Comparison of ENCODE assay signal across 8 mouse cellular contexts in the genomic region with DNA sequence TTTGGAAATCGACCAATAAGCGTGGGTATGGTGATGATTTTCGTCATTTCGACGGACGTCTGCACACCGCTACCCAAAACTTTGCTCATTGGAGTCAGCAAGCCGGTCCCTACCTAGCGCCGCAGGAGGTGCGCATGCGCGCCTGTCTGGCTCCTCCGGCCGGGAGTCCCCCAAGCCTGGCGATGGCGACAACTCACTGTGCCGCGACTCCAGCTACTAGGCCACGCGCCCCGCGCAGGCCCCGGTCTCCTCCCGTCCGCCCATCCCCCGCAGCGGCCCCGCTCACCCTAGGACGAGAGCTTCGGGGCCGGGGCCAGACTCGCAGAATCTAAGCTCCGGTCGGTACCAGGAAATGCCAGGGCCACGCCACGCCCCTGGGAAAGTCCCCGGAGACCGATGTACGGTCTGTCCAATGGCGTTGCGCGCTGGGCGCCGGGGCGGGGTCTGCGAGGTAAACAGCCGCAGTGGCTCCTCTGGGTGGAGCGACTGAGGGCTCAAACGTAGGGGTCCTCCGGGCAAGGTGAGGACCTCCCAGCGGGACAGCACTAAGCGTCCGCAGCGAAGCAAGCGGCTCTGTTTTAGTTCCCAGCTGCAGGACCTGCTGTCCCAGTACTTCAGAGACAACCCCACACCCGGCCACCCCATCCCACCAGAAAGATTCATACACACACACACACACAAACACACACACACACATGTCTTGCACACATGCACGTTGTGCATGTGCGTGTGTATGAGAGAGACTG. TPM values are rescaled to one million over a fixed set of nuclear protein-coding genes. Genes with fewer than 3 reads are reported as not detected.
DNase-seq lines count a peak whose midpoint lies in the region; ATAC-seq and TF ChIP-seq lines count a peak whose summit lies in the region.

No protein-coding gene starts in this region.

- H3K4me3 ChIP-seq in forebrain, embryonic 10.5 days, result peak overlapping the region; percentile 93
- peak overlapping the region; percentile 74 for H3K4me3 ChIP-seq in heart, embryonic 15.5 days
- H3K4me3 ChIP-seq in liver, embryonic 14.5 days (ENCODE audit: insufficient read depth in 1 of 2, low read depth in 2 of 2, low read length in 2 of 2), result peak overlapping the region; percentile 79 to 85
- peak overlapping the region; percentile 64 for H3K4me3 ChIP-seq in neural tube, embryonic 11.5 days (ENCODE audit: low read depth, low read length)
- peak overlapping the region; percentile 85 for H3K4me3 ChIP-seq in stomach, postnatal 0 days (ENCODE audit: low read depth, low read length)

- no peak for TF ChIP-seq CTCF in liver, embryonic 14.5 days (IDR thresholded peaks at IDR 0.05; ENCODE audit: low read depth)
- TF ChIP-seq CTCF in stomach, postnatal 0 days (IDR thresholded peaks at IDR 0.05; ENCODE audit: low read depth), result no peak; the same call in 1 of the 2 replicates

- WGBS in forebrain, embryonic 10.5 days, result under 1% methylated on average over 59 of the region's 59 CpGs
- WGBS in heart, embryonic 15.5 days, result under 1% methylated on average over 59 of the region's 59 CpGs
- under 1% methylated on average over 59 of the region's 59 CpGs for WGBS in liver, embryonic 14.5 days (ENCODE audit: insufficient replicate concordance)
- WGBS in neural tube, embryonic 11.5 days, result under 1% methylated on average over 59 of the region's 59 CpGs
- WGBS in stomach, postnatal 0 days, result under 1% methylated on average over 59 of the region's 59 CpGs

- peak overlapping the region; percentile 75 for H3K4me2 ChIP-seq in heart, embryonic 15.5 days
- peak overlapping the region; percentile 74 for H3K4me2 ChIP-seq in liver, embryonic 14.5 days (ENCODE audit: low read depth)
- peak overlapping the region; percentile 36 for H3K4me2 ChIP-seq in neural tube, embryonic 11.5 days (ENCODE audit: low read depth)
- H3K4me2 ChIP-seq in stomach, postnatal 0 days (replicated peaks; ENCODE audit: low read depth), result peak overlapping the region; percentile 62

- peak overlapping the region; percentile 76 for H3K9ac ChIP-seq in heart, embryonic 15.5 days
- peak overlapping the region; percentile 81 for H3K9ac ChIP-seq in liver, embryonic 14.5 days (replicated peaks)
- peak overlapping the region; percentile 66 for H3K9ac ChIP-seq in neural tube, embryonic 11.5 days (ENCODE audit: low read length)
- H3K9ac ChIP-seq in stomach, postnatal 0 days (ENCODE audit: low read length), result peak overlapping the region; percentile 90

- peak overlapping the region; percentile 94 for H3K27ac ChIP-seq in forebrain, embryonic 10.5 days
- peak overlapping the region; percentile 91 for H3K27ac ChIP-seq in heart, embryonic 15.5 days
- H3K27ac ChIP-seq in liver, embryonic 14.5 days, result peak overlapping the region; percentile 70
- peak overlapping the region; percentile 67; the same call in 1 of the 2 replicates for H3K27ac ChIP-seq in neural tube, embryonic 11.5 days (ENCODE audit: low read depth, low read length)
- peak overlapping the region; percentile 94 for H3K27ac ChIP-seq in stomach, postnatal 0 days (replicated peaks)

- H3K4me1 ChIP-seq in forebrain, embryonic 10.5 days, result peaks cover 32% of the 10 kb centered on the region
- H3K4me1 ChIP-seq in heart, embryonic 15.5 days (replicated peaks), result peaks cover 50% of the 10 kb centered on the region
- peaks cover 6 to 16% of the 10 kb centered on the region in 2 experiments for H3K4me1 ChIP-seq in liver, embryonic 14.5 days (replicated peaks; ENCODE audit: control insufficient read depth in 2 of 2, insufficient read depth in 2 of 2, low read length in 1 of 2)
- peaks cover 5% of the 10 kb centered on the region; the same call in 1 of the 2 replicates for H3K4me1 ChIP-seq in neural tube, embryonic 11.5 days (ENCODE audit: control insufficient read depth, insufficient read depth, low read length)
- H3K4me1 ChIP-seq in stomach, postnatal 0 days (replicated peaks; ENCODE audit: control insufficient read depth, insufficient read depth), result peaks cover 6% of the 10 kb centered on the region; the same call in 1 of the 2 replicates

- H3K9me3 ChIP-seq in forebrain, embryonic 10.5 days, result no peaks in the 10 kb centered on the region
- no peaks in the 10 kb centered on the region for H3K9me3 ChIP-seq in heart, embryonic 15.5 days (replicated peaks)
- H3K9me3 ChIP-seq in liver, embryonic 14.5 days (ENCODE audit: control insufficient read depth, low read length), result no peaks in the 10 kb centered on the region
- no peaks in the 10 kb centered on the region for H3K9me3 ChIP-seq in neural tube, embryonic 11.5 days (ENCODE audit: control insufficient read depth, low read length)
- H3K9me3 ChIP-seq in stomach, postnatal 0 days (ENCODE audit: control insufficient read depth, low read length), result no peaks in the 10 kb centered on the region

- peak; percentile 93 for DNase-seq in c-Kit-negative CD71-positive TER-119-positive erythroid progenitor cells, embryonic 14.5 days (ENCODE audit: low read depth, low spot score)
- peak; percentile 97 for DNase-seq in forebrain, embryonic 10.5 days (ENCODE audit: extremely low spot score, low spot score)
- peak; percentile 99 to 100 for DNase-seq in kidney, postnatal 25 days
- DNase-seq in liver, embryonic 14.5 days (ENCODE audit: low read depth in 3 of 3, low spot score in 3 of 3), result peak; percentile 89 to 94 (median 92)
- DNase-seq in neural tube, embryonic 11.5 days (ENCODE audit: low spot score), result peak; percentile 96
- peak; percentile 98 for DNase-seq in stomach, postnatal 0 days (ENCODE audit: low spot score)

- no peaks in the 10 kb centered on the region for H3K36me3 ChIP-seq in forebrain, embryonic 10.5 days (replicated peaks)
- no peaks in the 10 kb centered on the region for H3K36me3 ChIP-seq in heart, embryonic 15.5 days
- no peaks in the 10 kb centered on the region for H3K36me3 ChIP-seq in liver, embryonic 14.5 days (replicated peaks; ENCODE audit: control insufficient read depth, insufficient read depth, low read depth)
- H3K36me3 ChIP-seq in neural tube, embryonic 11.5 days (ENCODE audit: control insufficient read depth, insufficient read depth, low read length), result no peaks in the 10 kb centered on the region
- no peaks in the 10 kb centered on the region for H3K36me3 ChIP-seq in stomach, postnatal 0 days (ENCODE audit: control insufficient read depth, insufficient read depth, low read length)

- TF ChIP-seq EP300 in liver, embryonic 14.5 days (IDR thresholded peaks at IDR 0.05; ENCODE audit: low read depth), result no peak
- TF ChIP-seq EP300 in stomach, postnatal 0 days (optimal IDR thresholded peaks at IDR 0.05), result no peak

- no peaks in the 10 kb centered on the region for H3K27me3 ChIP-seq in forebrain, embryonic 10.5 days (ENCODE audit: poor library complexity, severe bottlenecking)
- H3K27me3 ChIP-seq in heart, embryonic 15.5 days, result no peaks in the 10 kb centered on the region
- no peaks in the 10 kb centered on the region for H3K27me3 ChIP-seq in liver, embryonic 14.5 days (ENCODE audit: control insufficient read depth, insufficient read depth, low read length)
- peaks cover 9% of the 10 kb centered on the region; the same call in 1 of the 2 replicates for H3K27me3 ChIP-seq in neural tube, embryonic 11.5 days (ENCODE audit: control insufficient read depth, insufficient read depth, low read length)
- no peaks in the 10 kb centered on the region for H3K27me3 ChIP-seq in stomach, postnatal 0 days (ENCODE audit: control insufficient read depth, insufficient read depth, low read length)

- peak; percentile 65 for ATAC-seq in CD4-positive, CD25-positive, alpha-beta regulatory T cell, adult 4 months
- ATAC-seq in heart, embryonic 15.5 days (replicated peaks; ENCODE audit: insufficient number of reproducible peaks, insufficient read depth, low FRiP score, low read depth), result peak; percentile 95
- ATAC-seq in liver, embryonic 14.5 days (ENCODE audit: insufficient read depth), result peak; percentile 98
- peak; percentile 90 for ATAC-seq in neural tube, embryonic 11.5 days (ENCODE audit: insufficient read depth, low FRiP score, low TSS enrichment)
- ATAC-seq in stomach, postnatal 0 days (ENCODE audit: low FRiP score, low TSS enrichment), result peak; percentile 95

RNA-seq across cellular contexts. Expression of a gene that starts 6.8 kb away (rescaled TPM):
- 100 to 1,000 TPM in 1 of 2 experiments, 10 to 100 TPM in 1; 97.4 to 167 TPM for polyA plus RNA-seq in CD4-positive, CD25-positive, alpha-beta regulatory T cell, adult 4 months (2017; shearing (Covaris generic))
- polyA plus RNA-seq in forebrain, embryonic 10.5 days (2016; fragmentation: Nextera tagmentation; extraction: Ambion mirVana), result 8.8 and 10.0 TPM in 2 replicates
- 20.3 and 24.3 TPM in 2 replicates for polyA plus RNA-seq in heart, embryonic 15.5 days (2015; fragmentation: Nextera tagmentation; extraction: Ambion mirVana)
- 3.4 and 5.2 TPM in 2 replicates for polyA plus RNA-seq in liver, embryonic 14.5 days (2012; rRNA removed)
- polyA plus RNA-seq in liver, embryonic 14.5 days (2014; fragmentation: Nextera tagmentation; extraction: Ambion mirVana), result 3.6 and 3.7 TPM in 2 replicates
- 12.4 and 13.2 TPM in 2 replicates for polyA plus RNA-seq in neural tube, embryonic 11.5 days (2014; fragmentation: Nextera tagmentation; extraction: Ambion mirVana)
- polyA plus RNA-seq in stomach, postnatal 0 days (2015; fragmentation: Nextera tagmentation; extraction: Ambion mirVana), result 14.7 and 15.5 TPM in 2 replicates

RNA-seq across cellular contexts. Expression of a gene that starts 53.7 kb away (rescaled TPM):
- polyA plus RNA-seq in CD4-positive, CD25-positive, alpha-beta regulatory T cell, adult 4 months (2017; shearing (Covaris generic)), result 1 to 10 TPM; 1.2 to 1.3 TPM
- 59.5 and 61.2 TPM in 2 replicates for polyA plus RNA-seq in forebrain, embryonic 10.5 days (2016; fragmentation: Nextera tagmentation; extraction: Ambion mirVana)
- polyA plus RNA-seq in heart, embryonic 15.5 days (2015; fragmentation: Nextera tagmentation; extraction: Ambion mirVana), result 751 and 850 TPM in 2 replicates
- 8.3 and 10.6 TPM in 2 replicates for polyA plus RNA-seq in liver, embryonic 14.5 days (2012; rRNA removed)
- polyA plus RNA-seq in liver, embryonic 14.5 days (2014; fragmentation: Nextera tagmentation; extraction: Ambion mirVana), result 26.4 and 27.0 TPM in 2 replicates
- polyA plus RNA-seq in neural tube, embryonic 11.5 days (2014; fragmentation: Nextera tagmentation; extraction: Ambion mirVana), result 98.3 and 109 TPM in 2 replicates
- 185 and 206 TPM in 2 replicates for polyA plus RNA-seq in stomach, postnatal 0 days (2015; fragmentation: Nextera tagmentation; extraction: Ambion mirVana)

Comparison
In these comparisons a context has a peak if more than half of its experiments do, and no peak if none do; other contexts are left out.
1. Peak in every context shown above with its lines: DNase-seq, ATAC-seq, H3K4me3 ChIP-seq and H3K27ac ChIP-seq.
2. RNA of a gene that starts 53.7 kb away (polyA plus RNA-seq): 751 to 850 TPM in heart, embryonic 15.5 days, 185 to 206 TPM in stomach, postnatal 0 days, 98.3 to 109 TPM in neural tube, embryonic 11.5 days, 59.5 to 61.2 TPM in forebrain, embryonic 10.5 days and 8.3 to 27.0 TPM in liver, embryonic 14.5 days; 1.2 to 1.3 TPM in CD4-positive, CD25-positive, alpha-beta regulatory T cell, adult 4 months; every median in the first group is over 4 times any median in the second.